Mouse (Mus musculus) ovary, adult 2 months (tissue): ENCODE measurements around the gene Pagr1b. TPM values are rescaled to one million over a fixed set of nuclear protein-coding genes. Genes with fewer than 3 reads are reported as not detected.

ENCODE experiments used
- polyA plus RNA-seq: library from polyadenylated mRNA; depleted of rRNA; stranded (reverse); fragments of >200 nt; gene quantifications from 2 replicates; pipeline ENCODE4 v1.2.3, GENCODE M21; 2012; rRNA removed

Gene Pagr1b
- polyA plus RNA-seq: 2.2 and 4.7 TPM in 2 replicates

GRCm38 (mm10) chr7:127016481-127016485 is at the start of gene Pagr1b:
TSS of gene Pagr1b (minus strand) at chr7:127016484.

GRCm38 (mm10) chr7:127041851-127042672 is 25.8 kb upstream of the Pagr1b start, which contains the start of gene Kif22:
TSS of gene Kif22 (minus strand) at chr7:127042471.

GRCm38 (mm10) chr7:127026984-127027726 is 10.9 kb upstream of the Pagr1b start, which contains the start of gene Maz:
TSS of gene Maz (minus strand) at chr7:127027037.

GRCm38 (mm10) chr7:127020901-127021562 is 4.7 kb upstream of the Pagr1b start, which contains the start of the genes Gm42742 and Prrt2:
TSS of gene Gm42742 (minus strand) at chr7:127021097.
TSS of gene Prrt2 (minus strand) at chr7:127021211.

GRCm38 (mm10) chr7:127016971-127017949 is 976 bp upstream of the Pagr1b start, which contains the start of gene Pagr1a:
TSS of gene Pagr1a (minus strand) at chr7:127017352.

GRCm38 (mm10) chr7:127014320-127014719 is 2.0 kb downstream of the Pagr1b start, which contains the start of gene Mvp:
TSS of gene Mvp (minus strand) at chr7:127014621.

GRCm38 (mm10) chr7:126975950-126976866 is 40.1 kb downstream of the Pagr1b start, which contains the start of gene Cdiptos:
TSS of gene Cdiptos (minus strand) at chr7:126976098.

GRCm38 (mm10) chr7:126975893-126975949 is 40.6 kb downstream of the Pagr1b start, which contains the start of gene Cdipt:
TSS of gene Cdipt (plus strand) at chr7:126975914.

Other genes with a start within 250 kb of the Pagr1b start
- 456 and 506 TPM in 2 replicates for gene Ypel3, start 239.5 kb downstream of the Pagr1b start, polyA plus RNA-seq
- 3.5 and 5.3 TPM in 2 replicates for gene Tbx6, start 235.0 kb downstream of the Pagr1b start, polyA plus RNA-seq
- 245 and 279 TPM in 2 replicates for gene Ppp4c, start 224.0 kb downstream of the Pagr1b start, polyA plus RNA-seq
- 8.3 and 9.0 TPM in 2 replicates for gene Fam57b, start 218.8 kb downstream of the Pagr1b start, polyA plus RNA-seq
- gene 4930451I11Rik, start 184.8 kb downstream of the Pagr1b start, polyA plus RNA-seq: not detected in 2 replicates
- gene Doc2a, start 169.1 kb downstream of the Pagr1b start, polyA plus RNA-seq: 0.12 and 0.45 TPM in 2 replicates
- 11.2 and 13.2 TPM in 2 replicates for gene Hirip3, start 154.5 kb downstream of the Pagr1b start, polyA plus RNA-seq
- gene Ino80e, start 154.1 kb downstream of the Pagr1b start, polyA plus RNA-seq: 82.1 and 86.8 TPM in 2 replicates
- gene Taok2, start 131.8 kb downstream of the Pagr1b start, polyA plus RNA-seq: 167 and 168 TPM in 2 replicates
- gene Tmem219, start 93.6 kb downstream of the Pagr1b start, polyA plus RNA-seq: 86.4 and 116 TPM in 2 replicates
- gene Kctd13, start 87.6 kb downstream of the Pagr1b start, polyA plus RNA-seq: 44.3 and 45.2 TPM in 2 replicates
- 0.18 and 0.73 TPM in 2 replicates for gene Asphd1, start 66.9 kb downstream of the Pagr1b start, polyA plus RNA-seq
- gene Sez6l2, start 65.9 kb downstream of the Pagr1b start, polyA plus RNA-seq: 12.3 and 14.6 TPM in 2 replicates
- 307 and 318 TPM in 2 replicates for gene Cdipt, start 40.6 kb downstream of the Pagr1b start, polyA plus RNA-seq
- gene Cdiptos, start 40.4 kb downstream of the Pagr1b start, polyA plus RNA-seq: 2.1 and 2.2 TPM in 2 replicates
- 82.1 and 99.8 TPM in 2 replicates for gene Mvp, start 1.9 kb downstream of the Pagr1b start, polyA plus RNA-seq
- 1.3 and 3.5 TPM in 2 replicates for gene Pagr1a, start 868 bp upstream of the Pagr1b start, polyA plus RNA-seq
- 60.7 and 61.9 TPM in 2 replicates for gene Gm42742, start 4.6 kb upstream of the Pagr1b start, polyA plus RNA-seq
- gene Prrt2, start 4.7 kb upstream of the Pagr1b start, polyA plus RNA-seq: 20.6 and 34.9 TPM in 2 replicates
- 393 and 433 TPM in 2 replicates for gene Maz, start 10.6 kb upstream of the Pagr1b start, polyA plus RNA-seq
- 6.5 and 11.3 TPM in 2 replicates for gene Kif22, start 26.0 kb upstream of the Pagr1b start, polyA plus RNA-seq
- gene Zg16, start 70.8 kb upstream of the Pagr1b start, polyA plus RNA-seq: 4.6 and 8.5 TPM in 2 replicates
- 31.3 and 37.2 TPM in 2 replicates for gene AI467606, start 74.9 kb upstream of the Pagr1b start, polyA plus RNA-seq
- gene Qprt, start 105.7 kb upstream of the Pagr1b start, polyA plus RNA-seq: 2.5 and 3.0 TPM in 2 replicates
- gene Spn, start 121.3 kb upstream of the Pagr1b start, polyA plus RNA-seq: 2.0 and 2.2 TPM in 2 replicates
- gene Cd2bp2, start 179.6 kb upstream of the Pagr1b start, polyA plus RNA-seq: 22.5 and 27.3 TPM in 2 replicates
- 37.8 and 46.0 TPM in 2 replicates for gene Tbc1d10b, start 192.0 kb upstream of the Pagr1b start, polyA plus RNA-seq
- 0.89 and 1.2 TPM in 2 replicates for gene Mylpf, start 192.4 kb upstream of the Pagr1b start, polyA plus RNA-seq
- 30.4 and 32.0 TPM in 2 replicates for gene Zfp553, start 216.6 kb upstream of the Pagr1b start, polyA plus RNA-seq
- 13.9 and 22.8 TPM in 2 replicates for gene Sept1, start 216.6 kb upstream of the Pagr1b start, polyA plus RNA-seq
- gene Zfp771, start 227.8 kb upstream of the Pagr1b start, polyA plus RNA-seq: 290 and 471 TPM in 2 replicates
- 82.3 and 102 TPM in 2 replicates for gene Dctpp1, start 244.2 kb upstream of the Pagr1b start, polyA plus RNA-seq